8 mouse cellular contexts compared by ENCODE assay signal in genomic region chr9:113706841-113707240, GRCm38 (mm10). TPM values are rescaled to one million over a fixed set of nuclear protein-coding genes. Genes with fewer than 3 reads are reported as not detected.
DNase-seq lines count a peak whose midpoint lies in the region; ATAC-seq and TF ChIP-seq lines count a peak whose summit lies in the region.

No protein-coding gene starts in this region.

- H3K9me3 ChIP-seq in ES-E14 (ENCODE audit: control insufficient read depth, insufficient read depth, low read depth, low read length): no peaks in the 10 kb centered on the region
- no peaks in the 10 kb centered on the region for H3K9me3 ChIP-seq in forebrain, embryonic 15.5 days
- no peaks in the 10 kb centered on the region for H3K9me3 ChIP-seq in liver, embryonic 12.5 days (replicated peaks)

- no peak for ATAC-seq in forebrain, embryonic 15.5 days (replicated peaks)
- no peak for ATAC-seq in liver, embryonic 12.5 days
- ATAC-seq in CD4-positive, CD25-positive, alpha-beta regulatory T cell, adult 4 months: no peak

- in situ Hi-C loops in ES-E14 (cut with MboI; ENCODE audit: low sequenced_read_pairs in 2 of 2, unreplicated experiment in 2 of 2): no loop called here

- no peaks in the 10 kb centered on the region for H3K27me3 ChIP-seq in forebrain, embryonic 15.5 days
- H3K27me3 ChIP-seq in liver, embryonic 12.5 days (replicated peaks): no peaks in the 10 kb centered on the region

- H3K4me2 ChIP-seq in forebrain, embryonic 15.5 days (replicated peaks): peak overlapping the region; percentile 62
- H3K4me2 ChIP-seq in liver, embryonic 12.5 days: peak overlapping the region; percentile 84

- intact Hi-C loops in heart, postnatal 36 days (cut with DNase I): loop anchor here (2.0 kb wide), 1 partner anchor 32 kb away; no protein-coding TSS in a partner anchor
- intact Hi-C loops in left cerebral cortex, postnatal 14 days (cut with DNase I): no loop called here

- no peaks in the 10 kb centered on the region for H3K36me3 ChIP-seq in ES-E14 (ENCODE audit: control insufficient read depth, insufficient read depth, low read length, poor library complexity, severe bottlenecking)
- H3K36me3 ChIP-seq in forebrain, embryonic 15.5 days: no peaks in the 10 kb centered on the region
- H3K36me3 ChIP-seq in liver, embryonic 12.5 days: 0 out of 2 replicates have a peak, but pooled peaks cover 6% of the 10 kb centered on the region

- H3K4me3 ChIP-seq in ES-E14 (ENCODE audit: insufficient read depth in 1 of 2, low read depth in 1 of 2, low read length in 2 of 2, poor library complexity in 1 of 2, severe bottlenecking in 1 of 2): peak overlapping the region; percentile 81 to 93
- H3K4me3 ChIP-seq in forebrain, embryonic 15.5 days: peak overlapping the region; percentile 87
- H3K4me3 ChIP-seq in liver, embryonic 12.5 days: peak overlapping the region; percentile 90

- H3K4me1 ChIP-seq in ES-E14 (ENCODE audit: control insufficient read depth in 2 of 2, insufficient read depth in 2 of 2, low read length in 2 of 2, poor library complexity in 1 of 2): peaks cover 2 to 12% of the 10 kb centered on the region in 2 experiments; a peak in 3 of 4 replicates
- H3K4me1 ChIP-seq in forebrain, embryonic 15.5 days: peaks cover 28% of the 10 kb centered on the region
- H3K4me1 ChIP-seq in liver, embryonic 12.5 days: peaks cover 55% of the 10 kb centered on the region

- H3K27ac ChIP-seq in ES-E14 (ENCODE audit: insufficient read depth, low read depth, low read length, poor library complexity, severe bottlenecking): no peak overlapping the region
- no peak overlapping the region for H3K27ac ChIP-seq in forebrain, embryonic 15.5 days (replicated peaks)
- H3K27ac ChIP-seq in liver, embryonic 12.5 days: peak overlapping the region; percentile 90; the same call in 1 of the 2 replicates

- peak; percentile 11 to 36 for DNase-seq in heart, adult 18-20 months
- no peak for DNase-seq in heart, postnatal 36 days
- no peak for DNase-seq in ES-E14 (ENCODE audit: low read depth, low spot score)
- no peak for DNase-seq in left cerebral cortex, postnatal 14 days (ENCODE audit: low spot score in 2 of 2)
- DNase-seq in frontal cortex, adult 2 months (ENCODE audit: extremely low spot score in 1 of 2, low spot score in 1 of 2): no peak

- H3K9ac ChIP-seq in ES-E14 (ENCODE audit: insufficient read depth, low read depth, low read length, poor library complexity, severe bottlenecking): peak overlapping the region; percentile 21; the same call in 1 of the 2 replicates
- H3K9ac ChIP-seq in forebrain, embryonic 15.5 days (replicated peaks): peak overlapping the region; percentile 85; the same call in 1 of the 2 replicates
- peak overlapping the region; percentile 95 for H3K9ac ChIP-seq in liver, embryonic 12.5 days

- 63% methylated on average over 9 of the region's 9 CpGs for WGBS in forebrain, embryonic 15.5 days
- WGBS in liver, embryonic 12.5 days (ENCODE audit: insufficient replicate concordance): 30% methylated on average over 9 of the region's 9 CpGs

TF ChIP-seq in ES-E14, 5 proteins besides CTCF, POLR2A, EP300 and RAD21:
- no peak for TF ChIP-seq ZNF384 (IDR thresholded peaks at IDR 0.05; ENCODE audit: low read depth, low read length)
- TF ChIP-seq HCFC1 (IDR thresholded peaks at IDR 0.05; ENCODE audit: borderline replicate concordance, insufficient read depth, low read length): no peak
- TF ChIP-seq CHD2 (IDR thresholded peaks at IDR 0.05; ENCODE audit: low read depth, low read length): no peak
- no peak for TF ChIP-seq ZC3H11A (IDR thresholded peaks at IDR 0.05; ENCODE audit: borderline replicate concordance, low read depth, low read length)
- no peak for TF ChIP-seq MAFK (IDR thresholded peaks at IDR 0.05; ENCODE audit: insufficient read depth, low read depth, low read length)

RNA-seq across cellular contexts. Expression of gene Pdcd6ip, which starts 1.2 kb away (rescaled TPM):
- 10 to 100 TPM; 59.2 to 66.5 TPM for total RNA-seq in heart, adult 18-20 months (2021)
- 10 to 100 TPM; 57.2 to 65.0 TPM for total RNA-seq in heart, postnatal 36 days (2021)
- total RNA-seq in ES-E14 (2012; rRNA removed): 26.2 and 28.4 TPM in 2 replicates
- 41.5 and 41.9 TPM in 2 replicates for polyA plus RNA-seq in forebrain, embryonic 15.5 days (2015; fragmentation: Nextera tagmentation; extraction: Ambion mirVana)
- 56.1 and 56.4 TPM in 2 replicates for polyA plus RNA-seq in liver, embryonic 12.5 days (2016; fragmentation: Nextera tagmentation; extraction: Ambion mirVana)
- polyA plus RNA-seq in CD4-positive, CD25-positive, alpha-beta regulatory T cell, adult 4 months (2017; shearing (Covaris generic)): 10 to 100 TPM; 36.9 to 40.3 TPM
- 10 to 100 TPM; 61.6 to 62.9 TPM for total RNA-seq in left cerebral cortex, postnatal 14 days (2021)
- polyA plus RNA-seq in frontal cortex, adult 2 months (2012; rRNA removed): 39.8 and 44.6 TPM in 2 replicates

RNA-seq across cellular contexts. Expression of gene Clasp2, which starts 34.4 kb away (rescaled TPM):
- total RNA-seq in heart, adult 18-20 months (2021): 10 to 100 TPM; 56.2 to 63.4 TPM
- total RNA-seq in heart, postnatal 36 days (2021): 10 to 100 TPM; 50.9 to 58.9 TPM
- 35.5 and 39.3 TPM in 2 replicates for total RNA-seq in ES-E14 (2012; rRNA removed)
- polyA plus RNA-seq in forebrain, embryonic 15.5 days (2015; fragmentation: Nextera tagmentation; extraction: Ambion mirVana): 122 and 123 TPM in 2 replicates
- 23.1 and 24.2 TPM in 2 replicates for polyA plus RNA-seq in liver, embryonic 12.5 days (2016; fragmentation: Nextera tagmentation; extraction: Ambion mirVana)
- 10 to 100 TPM in 1 of 2 experiments, 1 to 10 TPM in 1; 6.8 to 10.5 TPM for polyA plus RNA-seq in CD4-positive, CD25-positive, alpha-beta regulatory T cell, adult 4 months (2017; shearing (Covaris generic))
- 100 to 1,000 TPM; 297 to 298 TPM for total RNA-seq in left cerebral cortex, postnatal 14 days (2021)
- polyA plus RNA-seq in frontal cortex, adult 2 months (2012; rRNA removed): 116 and 122 TPM in 2 replicates

Comparison
In these comparisons a context has a peak if more than half of its experiments do, and no peak if none do; other contexts are left out.
1. DNase-seq: peak in heart, adult 18-20 months (2 of 2); none in heart, postnatal 36 days (0 of 2), ES-E14 (single experiment), left cerebral cortex, postnatal 14 days (0 of 2) and frontal cortex, adult 2 months (0 of 2).
2. H3K9ac ChIP-seq: peak in every context shown above with its lines; median percentile 95 in liver, embryonic 12.5 days; 85 in forebrain, embryonic 15.5 days; 21 in ES-E14.
3. Peak in every context shown above with its lines, with median percentiles within 50 percentile points of each other: H3K4me3 ChIP-seq.